Mouse (Mus musculus): Measurements from ENCODE around the gene Tmtc2.

DNA sequence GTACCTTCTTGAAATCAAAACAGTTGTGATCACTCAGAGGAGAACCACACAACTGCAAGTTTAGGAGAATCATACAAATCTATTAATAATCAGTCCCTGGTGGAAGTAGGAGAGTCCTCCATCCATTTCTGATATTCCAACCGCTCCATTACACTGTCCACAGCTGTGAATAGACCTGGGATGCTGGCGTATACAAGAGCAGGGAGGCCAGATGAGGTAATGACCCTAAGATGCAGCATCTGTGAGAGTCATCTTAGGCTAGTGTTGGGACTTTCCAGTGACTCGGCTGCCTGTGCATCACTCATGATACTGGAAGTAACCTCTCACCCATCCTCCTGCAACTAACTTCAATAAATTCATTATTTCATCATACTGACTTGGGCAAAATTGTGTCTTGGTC lies 293.3 kb downstream of the Tmtc2 start:
- no peak for TF ChIP-seq CTCF (IDR thresholded peaks at IDR 0.05; ENCODE audit: insufficient read depth, low read depth, low read length)
- TF ChIP-seq POLR2A (IDR thresholded peaks at IDR 0.05; ENCODE audit: insufficient read depth, low read depth, low read length): no peak

Measured in olfactory bulb, adult 2 months (tissue).